Mouse (Mus musculus): ENCODE results near the gene Tbc1d22a. TPM values are rescaled to one million over a fixed set of nuclear protein-coding genes. Genes with fewer than 3 reads are reported as not detected.

Gene Tbc1d22a
- total RNA-seq, 2 experiments from 2014 or later = 13.5 to 16.0 TPM

DNA sequence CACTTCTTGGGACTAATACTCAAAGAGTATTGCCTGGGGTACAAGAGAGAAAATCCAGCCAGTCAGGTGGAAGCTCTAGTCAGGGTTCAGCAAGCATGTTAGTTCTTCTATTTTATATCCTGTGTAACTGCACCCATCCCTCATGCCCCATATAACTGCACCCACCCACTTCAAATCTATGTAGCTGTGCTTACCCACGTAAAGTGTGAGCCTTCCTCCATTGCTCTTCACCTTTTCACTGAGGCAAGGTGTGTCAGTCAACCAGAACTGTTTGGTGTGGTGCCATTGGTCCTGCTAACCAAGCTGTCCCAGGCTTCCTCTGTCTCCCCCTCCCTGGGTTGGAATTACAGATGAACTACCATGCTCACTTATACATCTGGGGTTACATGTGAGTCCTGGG, 16.9 kb downstream of the Tbc1d22a start:
- DNase-seq = no peak
- intact Hi-C loops (cut with DNase I) = no loop called here

DNA sequence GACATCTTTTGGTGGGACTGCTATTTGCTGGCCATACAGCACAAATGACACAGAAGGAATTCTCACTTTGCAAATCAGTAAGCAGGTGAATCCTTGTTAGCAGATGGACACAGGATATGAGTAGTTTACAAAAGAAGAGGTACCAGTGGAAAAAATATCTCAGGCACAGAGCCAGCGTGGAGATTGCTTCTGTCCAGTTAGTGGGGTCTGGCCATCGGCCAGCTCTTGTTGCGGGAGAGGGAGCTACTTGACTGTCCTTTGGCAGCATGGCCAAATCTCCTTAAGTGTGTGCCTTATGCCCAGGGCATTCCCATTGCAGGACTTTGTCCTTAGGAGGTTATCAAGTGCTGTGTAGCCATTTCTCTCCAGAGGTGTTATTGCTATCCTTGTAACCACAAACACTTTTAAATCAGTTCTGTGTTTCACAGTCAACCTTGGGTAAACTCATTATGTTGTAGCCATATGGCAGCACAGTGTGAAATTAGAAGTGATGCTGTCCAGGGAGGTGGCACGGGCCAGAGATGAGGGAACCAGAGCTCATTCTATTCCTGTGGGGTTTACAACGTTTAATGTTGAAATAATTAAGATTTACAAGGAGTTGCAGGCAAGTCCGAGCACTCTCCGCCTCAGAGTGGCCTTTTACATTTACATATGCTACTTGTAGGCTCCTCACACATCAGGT, 17.7 kb downstream of the Tbc1d22a start:
- intact Hi-C loops (cut with DNase I) = no loop called here
- DNase-seq = no peak

DNA sequence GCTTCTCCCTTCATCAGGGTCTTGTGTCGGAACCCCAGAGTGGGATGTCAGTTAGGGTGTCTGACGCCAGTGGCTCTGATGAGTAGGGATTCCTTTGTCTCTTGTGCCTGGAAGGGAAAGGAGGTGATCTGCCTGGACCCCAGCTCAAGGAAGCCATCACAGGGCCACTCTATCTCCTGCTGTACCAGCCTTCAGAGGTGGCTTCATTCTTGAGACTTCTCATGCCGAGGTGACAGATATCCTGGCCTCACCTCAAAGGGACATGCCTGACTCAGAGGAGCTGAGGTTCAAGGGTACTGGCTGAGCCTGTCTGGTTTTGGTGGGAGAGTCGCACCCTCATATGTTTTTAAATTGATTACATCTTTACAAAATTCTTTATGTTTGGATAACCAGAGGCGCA, 19.7 kb downstream of the Tbc1d22a start:
- intact Hi-C loops (cut with DNase I) = no loop called here

DNA sequence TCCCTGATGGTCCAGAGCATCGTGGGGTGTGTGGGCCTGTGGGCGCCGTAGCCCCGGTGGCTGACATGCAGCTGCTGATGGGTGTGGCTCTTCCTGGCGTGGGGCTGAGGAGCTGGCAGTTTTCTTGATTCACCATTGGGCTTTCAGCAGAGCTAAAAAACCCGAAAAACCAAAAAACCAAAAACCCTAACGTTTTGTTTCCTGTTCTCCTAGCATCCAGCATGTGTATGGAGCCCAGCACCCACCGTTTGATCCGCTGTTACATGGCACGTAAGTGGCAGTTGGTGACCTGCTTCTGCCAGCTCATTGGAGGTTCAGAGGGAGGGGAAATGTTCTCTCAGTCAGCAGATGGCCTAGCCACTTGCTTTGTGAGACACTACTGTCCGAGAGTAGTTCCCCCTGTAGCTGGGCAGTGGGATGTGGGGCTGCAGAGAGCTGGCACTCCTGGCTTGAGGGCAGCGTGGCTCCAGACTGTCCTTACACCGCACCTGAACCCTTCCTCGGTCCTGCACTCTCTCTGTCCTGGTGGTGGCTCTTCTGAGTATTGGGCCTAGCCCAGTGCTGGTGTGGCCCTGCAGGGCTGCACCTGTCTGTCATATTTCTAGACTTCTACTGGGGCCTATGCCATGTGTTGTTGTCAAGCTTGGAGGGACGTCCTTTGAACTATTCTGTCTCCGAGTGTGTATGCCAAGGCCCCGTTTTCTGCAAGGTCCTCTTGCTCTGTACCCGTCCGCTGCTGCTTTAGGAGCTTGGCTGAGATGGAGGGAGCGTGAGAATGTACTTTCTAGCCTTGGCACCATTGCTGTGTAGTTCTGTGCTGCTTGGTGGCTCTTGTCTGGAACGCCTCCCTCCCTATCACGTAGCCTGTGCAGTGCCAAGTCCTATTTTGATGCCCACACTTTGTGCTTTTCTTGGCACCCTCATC, 20.5 kb downstream of the Tbc1d22a start:
- intact Hi-C loops (cut with DNase I) = no loop called here
- DNase-seq = peak in 1 of 2 experiments; percentile 29

More for the DNA sequence above, 19.7 kb downstream of the Tbc1d22a start:
- no peak for DNase-seq

DNA sequence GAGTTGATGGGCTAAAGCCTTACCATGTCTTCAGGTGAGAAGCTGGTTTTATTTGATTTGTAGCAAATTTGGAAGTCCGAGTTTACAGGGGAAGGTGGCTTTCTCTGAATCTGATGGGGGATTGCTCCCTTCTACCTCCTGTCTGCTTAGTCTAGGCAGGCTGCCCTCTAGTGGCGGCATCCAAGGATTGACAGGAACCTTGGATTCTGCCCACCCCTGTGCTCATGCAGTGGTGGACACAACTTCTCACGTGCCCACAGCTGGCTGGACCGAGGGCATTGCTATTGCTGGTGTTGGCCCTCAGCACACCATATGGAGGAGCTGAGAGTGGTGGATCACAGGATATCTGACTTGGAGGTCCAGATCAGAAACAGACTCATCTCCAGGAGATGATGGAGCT, 22.0 kb downstream of the Tbc1d22a start:
- intact Hi-C loops (cut with DNase I) = no loop called here
- DNase-seq = peak in 1 of 2 experiments; percentile 39

DNA sequence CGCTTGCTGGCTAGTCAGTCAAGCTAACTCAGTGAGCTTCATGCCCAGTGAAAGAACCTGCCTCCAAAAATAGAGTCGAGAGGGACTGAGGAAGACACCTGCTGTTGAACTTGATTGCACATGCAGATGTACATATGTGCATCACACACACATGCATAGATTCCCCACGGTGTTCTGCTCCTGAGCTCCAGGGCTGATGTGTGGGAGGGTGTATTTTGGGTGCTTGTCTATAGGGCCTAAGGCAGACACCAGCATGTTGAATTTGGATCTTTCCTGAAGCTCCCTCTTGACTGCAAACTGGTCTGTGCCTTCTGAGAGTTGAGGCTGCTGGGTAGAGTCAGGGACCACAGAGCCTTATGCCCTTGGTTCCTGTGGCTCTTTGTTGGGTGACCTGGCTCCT, 23.8 kb downstream of the Tbc1d22a start:
- intact Hi-C loops (cut with DNase I) = no loop called here
- no peak for DNase-seq

DNA sequence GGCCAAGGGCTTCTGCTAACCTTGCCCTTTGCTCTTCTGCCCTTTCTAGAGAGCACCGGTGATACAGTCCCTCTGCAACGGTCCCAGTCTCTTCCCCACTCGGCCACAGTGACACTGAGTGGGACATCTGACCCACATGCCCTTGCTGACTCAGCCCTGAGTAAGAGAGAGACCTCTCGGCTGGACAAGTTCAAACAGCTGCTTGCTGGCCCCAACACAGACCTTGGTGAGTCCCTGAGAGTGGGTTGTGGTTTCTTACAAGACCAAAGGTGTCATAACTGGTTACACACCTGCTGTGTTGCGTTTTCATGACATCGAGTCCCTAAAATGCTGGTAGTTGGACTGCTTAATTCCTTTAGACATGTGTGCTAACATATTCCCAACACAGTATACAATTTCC, 24.8 kb downstream of the Tbc1d22a start:
- intact Hi-C loops (cut with DNase I) = no loop called here

DNA sequence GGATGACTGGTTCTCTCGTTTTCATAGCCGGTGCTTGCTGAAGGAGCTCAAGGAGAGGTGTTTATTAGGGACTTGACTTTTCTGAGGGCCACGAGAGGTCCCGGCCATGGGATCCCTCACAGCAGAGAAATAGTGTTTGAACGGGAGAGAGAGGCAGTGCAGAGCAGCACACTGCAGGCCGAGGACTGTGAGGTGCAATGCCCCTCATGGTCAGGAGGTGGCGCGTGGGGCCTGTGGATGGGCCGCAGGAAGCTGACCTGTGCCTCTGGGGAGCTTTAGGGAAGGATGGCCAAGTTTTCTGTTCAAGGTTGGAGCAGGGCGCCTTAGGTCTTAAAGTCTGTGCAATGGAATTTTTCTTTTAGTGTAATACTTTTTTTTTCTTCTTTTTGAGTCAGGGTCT, 25.5 kb downstream of the Tbc1d22a start:
- intact Hi-C loops (cut with DNase I) = no loop called here
- peak; percentile 54 to 64 for DNase-seq

More for the DNA sequence above, 24.8 kb downstream of the Tbc1d22a start:
- DNase-seq = no peak

DNA sequence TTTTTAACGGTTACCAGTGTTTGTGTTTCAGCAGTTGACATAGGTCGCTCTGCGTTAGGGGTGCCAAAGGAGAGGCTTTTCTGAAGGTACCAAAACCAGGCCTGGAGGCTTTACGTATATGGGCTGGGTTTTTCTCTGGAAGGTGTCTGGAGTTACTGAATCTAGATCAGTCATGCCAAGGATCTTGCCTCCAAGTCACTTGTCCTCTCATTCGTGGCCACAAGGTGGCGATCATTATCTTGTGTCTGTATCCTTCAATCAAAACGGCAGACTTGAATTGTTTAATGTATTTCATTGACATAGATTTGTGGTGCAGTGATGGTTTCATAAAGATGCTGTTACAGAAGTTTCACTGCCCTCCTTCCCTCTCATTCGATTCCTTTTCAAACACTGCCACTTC, 29.4 kb downstream of the Tbc1d22a start:
- intact Hi-C loops (cut with DNase I) = no loop called here
- DNase-seq = peak in 1 of 2 experiments; percentile 41

DNA sequence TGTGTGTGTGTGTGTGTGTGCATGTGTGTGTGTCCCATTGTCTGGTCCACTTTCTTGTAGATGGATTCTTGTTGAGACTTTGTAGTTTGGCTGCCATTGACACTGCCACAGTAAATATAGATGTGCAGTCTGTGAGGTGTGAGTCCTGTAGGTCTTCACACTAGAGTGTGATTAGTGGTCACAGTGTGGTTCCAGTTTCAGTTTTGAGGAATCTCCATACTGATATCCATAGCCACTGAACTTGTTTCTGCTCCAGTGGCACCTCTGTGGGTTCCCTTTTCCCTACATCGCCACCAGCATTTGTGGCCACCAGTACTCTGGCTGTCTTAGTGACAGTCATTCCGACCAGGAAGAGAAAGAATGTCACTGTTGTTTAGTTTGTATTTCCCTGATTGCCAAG, 30.1 kb downstream of the Tbc1d22a start:
- intact Hi-C loops (cut with DNase I) = no loop called here

DNA sequence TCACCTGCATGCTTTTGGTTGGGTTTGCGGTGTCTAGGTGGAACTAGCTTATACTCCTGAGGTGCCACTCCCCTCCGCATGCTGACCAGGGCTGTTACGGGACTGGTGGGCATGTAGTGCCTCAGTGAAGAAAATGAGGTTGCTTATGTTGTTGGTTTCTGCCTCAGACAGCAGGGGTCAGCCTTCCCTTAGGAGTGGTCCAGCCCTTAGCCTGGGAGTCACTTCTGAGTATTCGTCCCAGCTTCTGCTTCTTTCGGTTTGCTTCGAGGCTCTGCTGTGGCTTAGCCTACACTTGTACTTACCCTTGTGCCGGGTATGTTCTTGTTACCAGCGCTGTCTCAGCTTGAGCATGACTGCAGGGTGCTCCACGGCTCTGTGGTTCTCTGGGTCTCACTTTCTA, 36.0 kb downstream of the Tbc1d22a start:
- peak in 1 of 2 experiments; percentile 27 for DNase-seq

More for the DNA sequence above, 30.1 kb downstream of the Tbc1d22a start:
- no peak for DNase-seq

DNA sequence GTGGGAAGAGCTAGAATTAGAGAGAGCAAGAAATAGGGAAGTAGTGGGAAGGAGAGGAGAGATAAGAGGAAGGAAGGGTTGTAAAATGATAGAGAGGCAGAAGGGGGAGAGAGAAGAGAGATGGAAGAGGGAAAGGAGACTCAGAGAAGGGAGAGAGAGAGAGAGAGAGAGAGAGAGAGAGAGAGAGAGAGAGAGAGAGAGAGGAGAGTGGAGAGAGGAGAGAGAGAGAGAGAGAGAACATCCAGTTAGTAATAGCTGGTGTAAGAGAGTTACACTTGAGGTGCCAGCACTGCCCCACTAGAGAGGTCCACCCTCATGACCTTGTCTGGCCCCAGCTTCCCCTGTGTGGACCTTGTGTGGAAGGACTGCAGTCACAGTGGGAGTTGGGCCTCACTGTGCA, 37.9 kb downstream of the Tbc1d22a start:
- no peak for DNase-seq
- intact Hi-C loops (cut with DNase I) = loop anchor here (10.0 kb wide), 1 partner anchor 323 kb away; no protein-coding TSS in a partner anchor

More for the DNA sequence above, 36.0 kb downstream of the Tbc1d22a start:
- intact Hi-C loops (cut with DNase I) = loop anchor here (10.0 kb wide), 1 partner anchor 325 kb away; no protein-coding TSS in a partner anchor

DNA sequence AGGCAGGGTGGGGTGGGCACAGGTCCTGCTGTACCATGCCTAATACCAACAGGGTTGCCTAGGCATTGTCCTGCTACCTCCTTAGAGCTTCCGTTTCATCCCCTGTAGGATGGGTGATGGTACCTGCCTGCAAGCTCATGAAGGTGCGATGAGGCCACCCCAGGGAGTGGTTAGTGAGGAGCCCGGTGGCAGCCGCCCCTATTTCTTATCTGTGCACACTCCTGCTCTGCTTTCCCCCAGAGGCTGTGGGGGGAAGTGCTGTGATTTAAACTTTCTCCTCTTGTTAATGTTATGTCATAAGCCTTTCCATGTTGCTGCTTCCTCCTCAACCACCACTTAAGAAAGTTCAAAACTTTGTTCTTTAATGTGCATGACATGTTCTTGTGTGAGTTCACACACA, 38.4 kb downstream of the Tbc1d22a start:
- intact Hi-C loops (cut with DNase I) = loop anchor here (10.0 kb wide), 1 partner anchor 322 kb away; no protein-coding TSS in a partner anchor
- DNase-seq = no peak

DNA sequence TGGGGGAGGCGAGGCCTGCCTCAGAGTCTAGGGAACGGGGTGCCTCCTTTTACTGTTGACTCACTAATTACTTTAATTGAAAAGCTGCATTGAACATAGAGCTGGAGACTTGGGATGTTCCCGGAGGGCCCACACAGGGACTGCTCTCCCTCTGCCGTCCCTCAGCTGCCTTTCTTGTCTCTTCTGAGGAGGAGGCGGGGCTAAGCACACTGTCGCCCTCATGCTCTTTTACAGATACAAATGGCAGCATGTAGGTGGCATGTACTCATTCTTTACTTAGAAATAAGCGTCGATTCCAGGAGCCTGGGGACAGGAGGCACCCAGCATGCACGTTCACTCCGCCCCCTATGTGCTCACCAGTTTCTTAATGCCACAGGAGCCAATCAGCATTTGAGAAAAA, 39.2 kb downstream of the Tbc1d22a start:
- DNase-seq = no peak
- intact Hi-C loops (cut with DNase I) = loop anchor here (10.0 kb wide), 1 partner anchor 321 kb away; no protein-coding TSS in a partner anchor

DNA sequence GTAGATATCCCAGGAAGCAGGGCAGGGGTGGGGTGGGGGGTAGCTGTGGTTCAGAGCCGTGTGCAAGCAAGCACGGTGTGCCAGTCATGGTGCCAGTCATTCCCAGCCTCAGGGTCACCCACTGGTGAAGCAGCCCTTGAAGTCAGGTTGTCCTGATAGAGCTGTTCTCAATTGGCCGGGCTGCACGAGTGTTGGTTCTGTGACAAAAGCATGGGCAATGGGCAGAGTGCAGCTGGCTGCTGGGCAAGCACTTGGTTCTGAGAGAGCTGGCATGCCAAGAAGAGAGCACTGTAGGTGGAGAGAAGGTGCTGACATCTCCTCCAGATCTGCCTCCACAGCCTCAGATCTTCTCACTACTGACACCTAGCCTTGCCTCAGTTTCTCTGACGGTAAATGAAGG, 41.9 kb downstream of the Tbc1d22a start:
- intact Hi-C loops (cut with DNase I) = loop anchor here (10.0 kb wide), 1 partner anchor 319 kb away; no protein-coding TSS in a partner anchor
- DNase-seq = no peak

DNA sequence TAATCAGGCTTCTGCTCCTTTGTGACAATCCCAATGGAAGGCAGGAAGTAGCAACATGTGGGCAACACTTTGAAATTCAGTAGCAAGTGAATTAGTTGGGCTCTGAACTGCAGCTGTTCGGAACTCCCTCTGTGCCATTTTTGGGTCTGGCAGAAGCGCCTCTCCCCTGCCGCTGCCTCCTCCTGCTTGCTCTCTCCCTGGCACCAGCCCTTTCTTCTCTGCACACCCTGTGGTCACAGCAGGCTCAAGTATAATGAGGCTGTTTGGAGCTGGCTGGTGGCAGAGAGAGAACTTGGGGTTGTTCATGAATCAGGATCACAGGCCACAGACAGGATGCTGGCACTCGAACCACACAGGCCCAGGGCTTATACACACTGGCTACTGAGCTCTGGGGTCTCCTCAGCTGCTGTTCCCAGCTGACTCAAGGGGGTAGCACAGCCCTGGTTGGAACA, 42.5 kb downstream of the Tbc1d22a start:
- intact Hi-C loops (cut with DNase I) = loop anchor here (10.0 kb wide), 1 partner anchor 318 kb away; no protein-coding TSS in a partner anchor

DNA sequence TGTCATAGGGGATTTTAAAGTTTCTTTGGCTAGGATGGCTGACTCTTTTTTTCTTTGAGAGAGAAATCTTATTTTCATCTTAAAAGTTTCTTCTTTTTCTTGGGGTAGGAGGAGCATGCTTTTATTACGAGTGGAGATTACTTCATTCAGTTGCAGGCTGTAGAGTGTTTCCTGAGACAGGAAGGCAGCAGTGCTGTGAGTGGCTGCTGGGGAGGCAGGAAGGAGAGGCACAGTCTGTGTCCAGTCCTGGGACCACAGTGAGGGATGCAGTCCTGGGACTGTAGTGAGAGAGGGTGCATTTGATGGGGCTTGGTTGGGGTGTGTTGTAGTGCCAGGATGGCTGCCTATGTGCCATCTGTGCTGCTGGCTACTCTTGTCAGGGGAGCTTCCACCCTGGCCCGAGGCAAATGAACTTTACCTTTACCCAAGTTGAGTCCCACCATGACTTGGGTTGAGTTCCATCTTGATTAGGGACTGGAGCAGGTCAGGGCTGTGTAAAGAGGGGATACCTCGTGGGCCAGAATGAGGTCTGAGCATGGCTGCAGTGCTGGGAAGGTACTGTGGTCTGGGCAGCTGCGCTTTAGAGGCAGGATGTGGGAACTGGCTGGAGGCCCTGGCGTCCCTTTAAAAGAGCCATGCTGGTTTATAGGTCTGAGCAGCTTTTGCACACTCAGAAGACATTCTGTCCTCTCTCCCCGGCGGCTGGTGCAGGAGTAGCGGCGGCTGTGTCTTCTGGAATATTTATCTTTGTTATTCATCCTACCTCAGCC, 43.8 kb downstream of the Tbc1d22a start:
- no peak for DNase-seq
- intact Hi-C loops (cut with DNase I) = loop anchor here (10.0 kb wide), 1 partner anchor 317 kb away; no protein-coding TSS in a partner anchor

More for the DNA sequence above, 42.5 kb downstream of the Tbc1d22a start:
- no peak for DNase-seq

DNA sequence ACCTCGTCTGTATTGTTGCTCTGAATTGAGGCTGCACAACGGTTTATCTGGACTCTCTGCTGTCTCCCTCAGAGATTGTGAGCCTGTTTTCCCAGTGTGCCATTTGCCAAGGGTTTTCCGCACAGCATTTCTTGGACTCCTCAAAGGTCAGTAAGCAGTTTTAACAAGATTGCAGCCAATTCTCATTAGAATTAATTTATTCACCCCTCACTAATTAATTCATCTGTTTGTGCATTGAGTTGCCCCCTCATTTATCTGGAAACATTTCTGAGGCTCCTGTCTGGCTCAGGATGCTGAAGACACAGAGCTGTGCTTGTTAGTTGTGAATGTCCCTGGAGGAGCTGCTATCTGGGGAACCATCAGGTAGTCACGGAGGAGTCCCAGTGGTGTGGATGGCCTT, 45.0 kb downstream of the Tbc1d22a start:
- no peak for DNase-seq
- intact Hi-C loops (cut with DNase I) = loop anchor here (10.0 kb wide), 1 partner anchor 316 kb away; no protein-coding TSS in a partner anchor

DNA sequence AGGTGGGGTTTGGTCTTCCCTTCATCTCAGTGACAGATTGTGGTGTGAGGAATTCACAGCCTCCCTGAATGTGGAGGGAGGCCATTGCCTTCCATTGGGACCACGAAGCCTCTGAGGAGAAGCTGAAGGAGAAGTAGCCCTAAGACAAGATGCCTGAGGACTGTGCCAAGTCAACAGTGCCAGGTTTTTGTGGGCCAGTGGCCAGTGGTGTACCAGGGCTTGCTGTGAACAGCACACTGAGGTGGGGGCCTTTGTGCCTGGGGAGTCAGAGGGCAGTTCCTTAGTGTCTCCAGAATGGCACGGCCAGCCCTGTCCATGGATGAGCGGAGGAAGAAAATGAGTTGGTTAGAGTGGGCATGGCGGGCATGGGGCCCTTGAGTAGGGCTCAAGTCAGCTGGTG, 45.9 kb downstream of the Tbc1d22a start:
- intact Hi-C loops (cut with DNase I) = no loop called here
- DNase-seq = no peak

DNA sequence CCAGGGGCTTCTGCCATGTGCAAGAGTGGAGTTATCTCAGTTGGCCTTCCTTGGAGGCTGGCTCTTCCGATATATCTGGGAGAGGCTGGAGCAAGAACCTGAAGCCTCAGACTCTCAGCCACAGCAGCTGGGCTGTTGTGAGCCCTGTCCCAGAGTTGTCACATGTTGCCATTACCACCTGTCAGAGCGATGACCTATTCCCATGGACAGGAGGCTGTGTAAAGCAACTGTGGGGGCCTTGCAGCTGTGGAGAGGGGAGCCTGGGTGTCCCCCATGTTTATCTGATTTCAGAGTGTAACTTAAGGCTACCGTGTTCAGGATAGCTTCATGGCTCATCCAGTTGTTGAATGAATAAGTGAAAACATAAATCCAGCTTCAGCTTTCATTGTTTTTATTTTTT, 50.1 kb downstream of the Tbc1d22a start:
- intact Hi-C loops (cut with DNase I) = no loop called here
- no peak for DNase-seq

Data from gastrocnemius, postnatal 36 days (tissue).